Mouse (Mus musculus) heart, adult 2 months (tissue): ENCODE data around the gene Gm7347. TPM values are rescaled to one million over a fixed set of nuclear protein-coding genes. Genes with fewer than 3 reads are reported as not detected.
"Not testable (repeated sequence)": the region's sequence is repeated elsewhere in the genome, so short reads cannot be mapped to it uniquely, and the experiment has no call there.

Experiments used
- DNase-seq, 2 experiments: peaks; one replicate each; pipeline ENCODE4 v3.0.0; 2021
- H3K27ac ChIP-seq: fragments of 200-600 bp; 2 replicates; pipeline ENCODE4 v1.8.1; 2022
- H3K27me3 ChIP-seq: fragments of 200-500 bp; 2 replicates; pipeline ENCODE4 v1.6.1; 2012; ENCODE audit warnings: mild to moderate bottlenecking, low read length, inconsistent platforms, mixed read lengths; ENCODE audit not compliant: control insufficient read depth, insufficient read depth
- H3K36me3 ChIP-seq: fragments of 200-500 bp; 2 replicates; pipeline ENCODE4 v1.6.1; 2012; ENCODE audit warnings: low read length, inconsistent platforms; ENCODE audit not compliant: control insufficient read depth, insufficient read depth
- H3K4me1 ChIP-seq: fragments of 200-500 bp; 2 replicates; pipeline ENCODE4 v1.6.1; 2011; ENCODE audit warnings: low read length; ENCODE audit not compliant: control insufficient read depth, insufficient read depth
- H3K4me3 ChIP-seq: fragments of 200-600 bp; 2 replicates; pipeline ENCODE4 v1.8.1; 2022
- H3K79me2 ChIP-seq: fragments of 200-500 bp; replicated peaks from 2 replicates; pipeline ENCODE4 v1.6.1; 2012; ENCODE audit warnings: mild to moderate bottlenecking, inconsistent platforms, low read length, moderate library complexity, mixed read lengths; ENCODE audit not compliant: control insufficient read depth, insufficient read depth
- H3K9ac ChIP-seq: fragments of 200-500 bp; 2 replicates; pipeline ENCODE4 v1.6.1; 2012; ENCODE audit warnings: low read depth, mild to moderate bottlenecking, control low read depth, inconsistent platforms, low read length, mixed read lengths
- WGBS: fragments of 180-500 bp; shearing (Covaris S2); methylation state at CpG from one replicate; pipeline ENCODE4 v1.1.7; 2018; 5-methylcytosine and 5-hydroxymethylcytosine counted together
- intact Hi-C: fragments of 180-260 bp; cut with DNase I; formaldehyde crosslinking; loops from one replicate; pipeline ENCODE4 v1.15.1; 2025
- polyA plus RNA-seq: library from polyadenylated mRNA; depleted of rRNA; stranded (reverse); fragments of >200 nt; gene quantifications from 2 replicates; pipeline ENCODE4 v1.2.3, GENCODE M21; 2012; rRNA removed
- total RNA-seq, 2 experiments: library from RNA; stranded (reverse); gene quantifications; 2 replicates each; pipeline ENCODE4 v1.2.3; 2021

Gm7347 gene
- total and polyA plus RNA-seq, 3 experiments, result not detected

DNA sequence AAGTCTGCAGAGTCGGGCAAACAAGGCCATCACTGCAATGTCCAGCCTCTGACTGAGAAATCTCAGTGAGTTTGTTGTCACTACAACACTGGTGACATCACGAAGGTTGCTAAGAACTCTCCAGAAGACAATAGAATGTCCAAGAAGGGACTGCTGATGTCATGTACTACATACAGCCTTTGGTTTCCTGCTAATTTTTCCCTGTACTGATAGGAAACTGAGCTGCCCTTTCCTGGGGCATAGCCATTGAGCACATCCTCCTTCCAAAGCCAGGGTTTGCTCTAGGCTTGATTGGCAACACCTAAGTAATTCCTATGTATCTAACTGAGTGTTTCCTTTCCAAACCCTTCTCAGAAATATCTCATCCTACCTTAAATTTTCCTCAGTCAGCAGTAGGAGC lies 53.7 kb downstream of the Gm7347 start, which contains the start of gene Gm1979:
TSS of gene Gm1979 (minus strand) at position 101 of the 400 bp plus-strand sequence.
- not testable (repeated sequence) for H3K27me3 ChIP-seq, H3K4me1 ChIP-seq
- 60% methylated on average over 1 of the region's 2 CpGs for WGBS

More for the DNA sequence above, 53.7 kb downstream of the Gm7347 start, which contains the start of gene Gm1979:
- DNase-seq, H3K79me2 ChIP-seq, H3K36me3 ChIP-seq, H3K27ac ChIP-seq, H3K9ac ChIP-seq, intact Hi-C loops, H3K4me3 ChIP-seq: not testable (repeated sequence)

Other genes with a start within 250 kb of the Gm7347 start
- gene Gm21663, start 116.2 kb downstream of the Gm7347 start, total RNA-seq, result not detected
- gene Gm21663, start 116.2 kb downstream of the Gm7347 start, polyA plus RNA-seq, result not detected in 2 replicates
- gene Gm21671, start 104.2 kb downstream of the Gm7347 start, total RNA-seq, result not detected
- gene Gm21671, start 104.2 kb downstream of the Gm7347 start, polyA plus RNA-seq, result not detected in 2 replicates
- gene Gm21680, start 85.9 kb downstream of the Gm7347 start, total RNA-seq, result not detected
- gene Gm21680, start 85.9 kb downstream of the Gm7347 start, polyA plus RNA-seq, result not detected in 2 replicates
- gene Gm21698, start 69.9 kb downstream of the Gm7347 start, total RNA-seq, result not detected
- not detected in 2 replicates for gene Gm21698, start 69.9 kb downstream of the Gm7347 start, polyA plus RNA-seq
- not detected for gene Gm1979, start 53.8 kb downstream of the Gm7347 start, total RNA-seq
- gene Gm1979, start 53.8 kb downstream of the Gm7347 start, polyA plus RNA-seq, result not detected in 2 replicates
- not detected for gene Gm5862, start 35.7 kb downstream of the Gm7347 start, total RNA-seq
- gene Gm5862, start 35.7 kb downstream of the Gm7347 start, polyA plus RNA-seq, result not detected in 2 replicates
- not detected for gene Speer4a, start 19.0 kb downstream of the Gm7347 start, total RNA-seq
- gene Speer4a, start 19.0 kb downstream of the Gm7347 start, polyA plus RNA-seq, result not detected in 2 replicates
- not detected for gene Gm10471, start 30.7 kb upstream of the Gm7347 start, total RNA-seq
- gene Gm10471, start 30.7 kb upstream of the Gm7347 start, polyA plus RNA-seq, result not detected in 2 replicates
- not detected for gene 5031410I06Rik, start 46.8 kb upstream of the Gm7347 start, total RNA-seq
- gene 5031410I06Rik, start 46.8 kb upstream of the Gm7347 start, polyA plus RNA-seq, result not detected in 2 replicates
- gene Gm10220, start 62.8 kb upstream of the Gm7347 start, total RNA-seq, result not detected
- not detected in 2 replicates for gene Gm10220, start 62.8 kb upstream of the Gm7347 start, polyA plus RNA-seq
- gene Gm7361, start 199.1 kb upstream of the Gm7347 start, total RNA-seq, result not detected
- not detected in 2 replicates for gene Gm7361, start 199.1 kb upstream of the Gm7347 start, polyA plus RNA-seq